Mouse (Mus musculus): ENCODE measurements around the gene Jup. TPM values are rescaled to one million over a fixed set of nuclear protein-coding genes. Genes with fewer than 3 reads are reported as not detected.

Gene Jup
- total and polyA plus RNA-seq, 3 experiments, result 234 to 318 (median 237) TPM

DNA sequence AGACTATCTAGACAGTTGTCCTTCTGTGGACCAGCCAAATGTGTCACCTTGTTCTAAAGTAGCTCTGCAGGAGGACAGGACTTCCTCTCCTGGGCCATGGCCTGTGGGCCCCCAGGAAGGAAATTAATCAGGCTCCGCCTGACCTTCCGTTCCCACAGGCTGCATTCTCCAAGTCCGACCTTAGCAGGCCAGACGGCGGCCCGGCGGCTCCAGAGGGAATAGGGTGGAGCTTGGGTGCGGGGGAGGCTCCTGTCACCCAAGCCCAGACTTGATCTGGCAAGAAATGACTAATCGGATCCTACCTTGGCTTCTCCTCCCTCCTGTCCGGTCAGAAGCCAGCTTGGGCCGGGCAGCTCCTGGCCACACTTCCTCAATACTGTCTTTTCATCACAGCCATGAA is 2.4 kb downstream of the Jup start:
- peak overlapping the region; percentile 95 for H3K9ac ChIP-seq (ENCODE audit: low read depth, low read length)
- H3K27ac ChIP-seq, result peak overlapping the region; percentile 98
- peak; percentile 87 to 92 for DNase-seq
- intact Hi-C loops (cut with DNase I), result loop anchor here (5.0 to 10.0 kb wide), 2 partner anchors 570 to 667 kb away; no protein-coding TSS in a partner anchor
- H3K79me2 ChIP-seq (replicated peaks; ENCODE audit: control insufficient read depth, insufficient read depth, low read length), result peaks cover 2% of the 10 kb centered on the region; the same call in 1 of the 2 replicates
- peaks cover 46% of the 10 kb centered on the region for H3K4me1 ChIP-seq (ENCODE audit: control insufficient read depth, insufficient read depth, low read length)
- TF ChIP-seq CTCF (IDR thresholded peaks at IDR 0.05), result no peak
- peak; percentile 94 for TF ChIP-seq EP300 (IDR thresholded peaks at IDR 0.05; ENCODE audit: insufficient read depth, low read depth, low read length)
- peak; percentile 40; the same call in 1 of the 2 replicates for TF ChIP-seq POLR2A (IDR thresholded peaks at IDR 0.05; ENCODE audit: insufficient read depth, low read depth, low read length)
- H3K27me3 ChIP-seq (ENCODE audit: control insufficient read depth, insufficient read depth, low read length), result no peaks in the 10 kb centered on the region
- H3K36me3 ChIP-seq (ENCODE audit: control insufficient read depth, insufficient read depth, low read length), result peaks cover 25% of the 10 kb centered on the region
- WGBS, result 1% methylated on average over 11 of the region's 11 CpGs
- peak overlapping the region; percentile 100 for H3K4me3 ChIP-seq

DNA sequence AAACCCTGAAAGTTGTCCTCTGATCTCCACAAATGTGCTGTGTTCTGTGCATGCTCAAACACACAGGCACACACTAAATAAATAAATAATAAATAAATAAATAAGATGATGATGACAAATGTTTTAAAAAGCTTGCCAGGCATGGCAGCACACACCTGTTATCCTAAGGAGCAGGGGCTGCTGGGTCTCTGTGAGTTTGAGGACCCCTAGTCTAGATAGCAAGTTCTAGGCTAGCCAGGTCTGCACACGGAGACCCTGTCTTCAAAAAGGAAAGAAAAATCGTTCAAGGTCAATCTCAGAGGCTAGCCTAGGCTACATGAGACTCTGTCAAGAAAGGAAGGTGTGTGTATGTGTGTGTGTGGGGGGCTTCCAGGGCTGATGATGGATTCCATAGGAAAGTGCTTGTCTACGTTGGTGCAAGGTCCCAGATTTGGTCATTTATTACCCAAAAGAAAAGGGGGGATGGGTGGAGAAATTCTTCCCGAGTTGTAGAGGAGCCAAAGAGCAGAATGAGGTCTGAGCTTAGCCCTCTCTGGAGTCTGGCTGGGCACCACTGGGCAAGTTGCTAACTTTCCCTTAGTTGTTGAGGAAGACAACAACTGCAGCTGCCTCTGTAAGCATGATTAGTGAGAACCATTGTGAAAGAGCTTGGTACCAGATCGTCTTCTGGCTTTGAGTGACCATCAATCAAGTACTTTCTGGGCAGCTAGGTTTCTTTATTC is 3.0 kb downstream of the Jup start:
- intact Hi-C loops (cut with DNase I), result loop anchor here (5.0 to 10.0 kb wide), 2 partner anchors 570 to 668 kb away; no protein-coding TSS in a partner anchor

DNA sequence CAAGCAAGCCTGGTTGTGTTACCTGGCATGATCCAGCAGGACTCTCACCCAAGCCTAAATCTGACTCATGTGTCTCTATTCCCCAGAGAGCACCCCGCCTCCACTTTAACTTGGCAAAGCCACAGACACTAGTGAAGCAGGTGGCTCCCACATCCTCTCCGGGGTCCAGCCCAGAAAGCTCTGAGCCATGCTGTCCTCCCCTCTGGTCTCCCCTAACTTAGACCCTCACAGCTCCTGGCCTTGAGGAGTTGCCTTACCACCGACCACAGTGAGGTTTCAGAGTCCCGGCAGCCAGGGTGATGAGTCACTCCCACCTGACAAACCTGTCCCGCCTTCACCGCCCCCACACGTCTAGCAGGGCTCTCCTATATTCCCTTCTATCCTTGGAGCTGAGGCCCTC is 3.8 kb downstream of the Jup start:
- Histone ChIP-seq H3K79me2 (replicated peaks; ENCODE audit: control insufficient read depth, insufficient read depth, low read length) (peaks cover 2% of the 10 kb centered on the region; the same call in 1 of the 2 replicates), H3K27ac (peak overlapping the region; percentile 98), H3K36me3 (ENCODE audit: control insufficient read depth, insufficient read depth, low read length) (peaks cover 33% of the 10 kb centered on the region), H3K27me3 (ENCODE audit: control insufficient read depth, insufficient read depth, low read length) (no peaks in the 10 kb centered on the region), H3K9ac (ENCODE audit: low read depth, low read length) (peak overlapping the region; percentile 13; the same call in 1 of the 2 replicates), H3K4me3 (peak overlapping the region; percentile 100), H3K4me1 (ENCODE audit: control insufficient read depth, insufficient read depth, low read length) (peaks cover 49% of the 10 kb centered on the region)
- TF ChIP-seq EP300 (IDR thresholded peaks at IDR 0.05; ENCODE audit: insufficient read depth, low read depth, low read length), result no peak
- no peak for TF ChIP-seq POLR2A (IDR thresholded peaks at IDR 0.05; ENCODE audit: insufficient read depth, low read depth, low read length)
- DNase-seq, result peak; percentile 64 to 67
- WGBS, result 22% methylated on average over 7 of the region's 7 CpGs
- intact Hi-C loops (cut with DNase I), result loop anchor here (10.0 kb wide), 1 partner anchor 571 kb away; no protein-coding TSS in a partner anchor

More for the DNA sequence above, 3.0 kb downstream of the Jup start:
- Histone ChIP-seq H3K27ac (peak overlapping the region; percentile 98), H3K27me3 (ENCODE audit: control insufficient read depth, insufficient read depth, low read length) (no peaks in the 10 kb centered on the region), H3K79me2 (replicated peaks; ENCODE audit: control insufficient read depth, insufficient read depth, low read length) (peaks cover 2% of the 10 kb centered on the region; the same call in 1 of the 2 replicates), H3K4me3 (peak overlapping the region; percentile 100), H3K36me3 (ENCODE audit: control insufficient read depth, insufficient read depth, low read length) (peaks cover 27% of the 10 kb centered on the region), H3K9ac (ENCODE audit: low read depth, low read length) (peak overlapping the region; percentile 95), H3K4me1 (ENCODE audit: control insufficient read depth, insufficient read depth, low read length) (peaks cover 46% of the 10 kb centered on the region)
- no peak for TF ChIP-seq EP300 (IDR thresholded peaks at IDR 0.05; ENCODE audit: insufficient read depth, low read depth, low read length)
- no peak for TF ChIP-seq POLR2A (IDR thresholded peaks at IDR 0.05; ENCODE audit: insufficient read depth, low read depth, low read length)
- TF ChIP-seq CTCF (IDR thresholded peaks at IDR 0.05), result no peak
- 26% methylated on average over 5 of the region's 5 CpGs for WGBS
- no peak for DNase-seq

DNA sequence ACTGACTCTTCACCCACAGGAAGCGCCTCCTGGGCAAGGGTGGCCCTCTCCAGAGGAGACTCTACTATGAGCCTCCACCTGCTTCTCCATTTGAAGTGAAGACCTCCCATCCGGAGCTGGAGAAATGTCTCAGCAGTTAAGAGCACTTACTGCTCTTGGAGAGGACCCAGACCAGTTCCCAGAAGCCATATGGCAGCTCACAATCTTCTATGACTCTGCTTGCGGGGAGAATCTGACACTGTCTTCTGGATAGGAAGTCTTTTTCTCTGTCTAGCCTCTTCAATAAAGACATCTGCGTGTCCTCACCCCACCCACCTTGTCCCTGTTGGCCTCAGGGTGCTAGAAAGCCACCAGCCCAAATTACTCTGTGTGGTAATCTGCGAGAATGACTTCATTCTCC is 4.6 kb downstream of the Jup start:
- TF ChIP-seq POLR2A (IDR thresholded peaks at IDR 0.05; ENCODE audit: insufficient read depth, low read depth, low read length), result no peak
- no peak for TF ChIP-seq EP300 (IDR thresholded peaks at IDR 0.05; ENCODE audit: insufficient read depth, low read depth, low read length)
- TF ChIP-seq CTCF (IDR thresholded peaks at IDR 0.05), result no peak
- intact Hi-C loops (cut with DNase I), result loop anchor here (10.0 kb wide), 1 partner anchor 572 kb away; no protein-coding TSS in a partner anchor
- peak overlapping the region; percentile 100 for H3K4me3 ChIP-seq
- H3K4me1 ChIP-seq (ENCODE audit: control insufficient read depth, insufficient read depth, low read length), result peaks cover 51% of the 10 kb centered on the region
- DNase-seq, result no peak
- H3K27ac ChIP-seq, result peak overlapping the region; percentile 98
- no peak overlapping the region for H3K9ac ChIP-seq (ENCODE audit: low read depth, low read length)
- H3K36me3 ChIP-seq (ENCODE audit: control insufficient read depth, insufficient read depth, low read length), result peaks cover 33% of the 10 kb centered on the region
- H3K27me3 ChIP-seq (ENCODE audit: control insufficient read depth, insufficient read depth, low read length), result no peaks in the 10 kb centered on the region
- WGBS, result 24% methylated on average over 5 of the region's 5 CpGs
- H3K79me2 ChIP-seq (replicated peaks; ENCODE audit: control insufficient read depth, insufficient read depth, low read length), result peaks cover 2% of the 10 kb centered on the region; the same call in 1 of the 2 replicates

DNA sequence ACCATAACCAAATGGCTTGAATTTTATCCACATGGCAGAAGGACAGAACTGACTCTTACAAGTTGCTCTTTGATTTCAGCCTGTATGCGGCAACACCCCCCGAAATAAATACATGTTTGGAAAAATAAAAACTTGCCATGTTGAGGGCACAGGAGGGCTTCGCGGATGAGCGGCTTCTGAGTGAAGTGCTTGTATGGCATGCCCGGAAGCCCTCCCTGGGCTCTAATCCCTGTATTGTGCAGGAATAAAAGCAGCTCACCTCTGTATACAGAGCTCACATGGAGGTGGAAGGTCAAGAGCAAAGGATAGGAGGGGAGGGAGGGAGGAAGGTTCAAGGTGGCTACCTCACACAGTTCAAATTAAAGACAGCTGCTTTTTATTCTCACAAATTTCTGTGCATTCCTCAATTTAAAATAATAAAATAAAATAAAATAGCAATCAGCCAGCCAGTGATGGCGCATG is 5.6 kb downstream of the Jup start:
- peaks cover 60% of the 10 kb centered on the region for H3K4me1 ChIP-seq (ENCODE audit: control insufficient read depth, insufficient read depth, low read length)
- H3K36me3 ChIP-seq (ENCODE audit: control insufficient read depth, insufficient read depth, low read length), result peaks cover 39% of the 10 kb centered on the region
- no peak overlapping the region for H3K9ac ChIP-seq (ENCODE audit: low read depth, low read length)
- DNase-seq, result no peak
- 67% methylated on average over 7 of the region's 7 CpGs for WGBS
- H3K27me3 ChIP-seq (ENCODE audit: control insufficient read depth, insufficient read depth, low read length), result no peaks in the 10 kb centered on the region
- peak overlapping the region; percentile 98 for H3K27ac ChIP-seq
- no peak for TF ChIP-seq EP300 (IDR thresholded peaks at IDR 0.05; ENCODE audit: insufficient read depth, low read depth, low read length)
- no peak for TF ChIP-seq POLR2A (IDR thresholded peaks at IDR 0.05; ENCODE audit: insufficient read depth, low read depth, low read length)
- no peak for TF ChIP-seq CTCF (IDR thresholded peaks at IDR 0.05)
- H3K79me2 ChIP-seq (replicated peaks; ENCODE audit: control insufficient read depth, insufficient read depth, low read length), result peaks cover 7% of the 10 kb centered on the region
- intact Hi-C loops (cut with DNase I), result loop anchor here (10.0 kb wide), 1 partner anchor 573 kb away; no protein-coding TSS in a partner anchor
- 0 out of 2 replicates have a peak overlapping the region, but pooled peaks have one; percentile 11 for H3K4me3 ChIP-seq

Data from heart, adult 2 months (tissue).